ENCODE assay signal across 8 mouse cellular contexts in genomic region chr17:3314625-3315020, GRCm38 (mm10). TPM values are rescaled to one million over a fixed set of nuclear protein-coding genes. Genes with fewer than 3 reads are reported as not detected.
DNase-seq lines count a peak whose midpoint lies in the region; ATAC-seq and TF ChIP-seq lines count a peak whose summit lies in the region.

No protein-coding gene starts in this region.

- peak overlapping the region; percentile 91; the same call in 1 of the 2 replicates for H3K4me3 ChIP-seq in testis, adult 2 months (ENCODE audit: control insufficient read depth, low read depth, low read length)
- H3K4me3 ChIP-seq in forebrain, embryonic 14.5 days (ENCODE audit: low read depth, low read length) = peak overlapping the region; percentile 35
- peak overlapping the region; percentile 51 for H3K4me3 ChIP-seq in liver, embryonic 12.5 days
- H3K4me3 ChIP-seq in stomach, embryonic 16.5 days (replicated peaks; ENCODE audit: low read length) = peak overlapping the region; percentile 42

- no peak for TF ChIP-seq CTCF in testis, adult 2 months (IDR thresholded peaks at IDR 0.05; ENCODE audit: control insufficient read depth, insufficient read depth, insufficient replicate concordance, low read depth, low read length)

- H3K9ac ChIP-seq in forebrain, embryonic 14.5 days (ENCODE audit: low read length) = peak overlapping the region; percentile 46; the same call in 1 of the 2 replicates
- H3K9ac ChIP-seq in liver, embryonic 12.5 days = peak overlapping the region; percentile 64; the same call in 1 of the 2 replicates
- peak overlapping the region; percentile 57 for H3K9ac ChIP-seq in stomach, embryonic 16.5 days (ENCODE audit: low read length)

- no peak for TF ChIP-seq POLR2A in testis, adult 2 months (IDR thresholded peaks at IDR 0.05; ENCODE audit: control insufficient read depth, low read depth, low read length)

- no peaks in the 10 kb centered on the region for H3K27me3 ChIP-seq in testis, adult 2 months (ENCODE audit: control insufficient read depth, insufficient read depth, low read length)
- no peaks in the 10 kb centered on the region for H3K27me3 ChIP-seq in forebrain, embryonic 14.5 days (replicated peaks; ENCODE audit: control insufficient read depth, insufficient read depth, low read length)
- peaks cover 19% of the 10 kb centered on the region; the same call in 1 of the 2 replicates for H3K27me3 ChIP-seq in liver, embryonic 12.5 days (replicated peaks)
- no peaks in the 10 kb centered on the region for H3K27me3 ChIP-seq in stomach, embryonic 16.5 days (ENCODE audit: control insufficient read depth, insufficient read depth, low read length)

- no peak overlapping the region for H3K27ac ChIP-seq in testis, adult 2 months (ENCODE audit: control insufficient read depth, insufficient read depth, low read depth, low read length)
- 0 out of 2 replicates have a peak overlapping the region, but pooled peaks have one; percentile 4 for H3K27ac ChIP-seq in forebrain, embryonic 14.5 days (ENCODE audit: low read depth, low read length)
- H3K27ac ChIP-seq in liver, embryonic 12.5 days = no peak overlapping the region
- no peak overlapping the region for H3K27ac ChIP-seq in stomach, embryonic 16.5 days (ENCODE audit: low read length)

- ATAC-seq in forebrain, embryonic 14.5 days = no peak
- ATAC-seq in liver, embryonic 12.5 days = no peak
- no peak for ATAC-seq in stomach, embryonic 16.5 days (ENCODE audit: insufficient read depth, low FRiP score)

- DNase-seq in testis, postnatal 14 days (ENCODE audit: low spot score) = no peak
- no peak for DNase-seq in forebrain, embryonic 14.5 days (ENCODE audit: low spot score)
- DNase-seq in layer of hippocampus, adult 9-11 months = no peak
- DNase-seq in left cerebral cortex, adult 18-20 months (ENCODE audit: low spot score in 2 of 2) = no peak
- no peak for DNase-seq in cerebellum, adult 8-10 months

- peak overlapping the region; percentile 60 for H3K4me2 ChIP-seq in forebrain, embryonic 14.5 days (ENCODE audit: low read length)
- H3K4me2 ChIP-seq in liver, embryonic 12.5 days = peak overlapping the region; percentile 74
- H3K4me2 ChIP-seq in stomach, embryonic 16.5 days (ENCODE audit: low read depth, low read length) = peak overlapping the region; percentile 52

- 29% methylated on average over 3 of the region's 3 CpGs for WGBS in forebrain, embryonic 14.5 days
- WGBS in liver, embryonic 12.5 days (ENCODE audit: insufficient replicate concordance) = 41% methylated on average over 3 of the region's 3 CpGs
- 20% methylated on average over 3 of the region's 3 CpGs for WGBS in stomach, embryonic 16.5 days

- H3K9me3 ChIP-seq in forebrain, embryonic 14.5 days (replicated peaks; ENCODE audit: control insufficient read depth, low read length) = no peaks in the 10 kb centered on the region
- H3K9me3 ChIP-seq in liver, embryonic 12.5 days (replicated peaks) = no peaks in the 10 kb centered on the region
- no peaks in the 10 kb centered on the region for H3K9me3 ChIP-seq in stomach, embryonic 16.5 days (replicated peaks; ENCODE audit: control insufficient read depth, low read length)

- peaks cover 6% of the 10 kb centered on the region for H3K4me1 ChIP-seq in testis, adult 2 months (ENCODE audit: control insufficient read depth, insufficient read depth, low read length)
- no peaks in the 10 kb centered on the region for H3K4me1 ChIP-seq in forebrain, embryonic 14.5 days (ENCODE audit: control insufficient read depth, insufficient read depth, low read length)
- 0 out of 2 replicates have a peak, but pooled peaks cover 8% of the 10 kb centered on the region for H3K4me1 ChIP-seq in liver, embryonic 12.5 days
- 0 out of 2 replicates have a peak, but pooled peaks cover 2% of the 10 kb centered on the region for H3K4me1 ChIP-seq in stomach, embryonic 16.5 days (ENCODE audit: control insufficient read depth, insufficient read depth, low read length)

- H3K36me3 ChIP-seq in testis, adult 2 months (ENCODE audit: control insufficient read depth, insufficient read depth, low read length) = no peaks in the 10 kb centered on the region
- no peaks in the 10 kb centered on the region for H3K36me3 ChIP-seq in forebrain, embryonic 14.5 days (ENCODE audit: control insufficient read depth, insufficient read depth, low read length)
- H3K36me3 ChIP-seq in liver, embryonic 12.5 days = no peaks in the 10 kb centered on the region
- H3K36me3 ChIP-seq in stomach, embryonic 16.5 days (ENCODE audit: control insufficient read depth, insufficient read depth, low read length) = no peaks in the 10 kb centered on the region

RNA-seq across cellular contexts. Expression of gene Tiam2, which starts 11.8 kb away (rescaled TPM):
- polyA plus RNA-seq in testis, adult 2 months (2012; rRNA removed) = 0.93 and 1.1 TPM in 2 replicates
- 81.3 and 106 TPM in 2 replicates for polyA plus RNA-seq in forebrain, embryonic 14.5 days (2014; fragmentation: Nextera tagmentation; extraction: Ambion mirVana)
- 1.3 and 1.6 TPM in 2 replicates for polyA plus RNA-seq in liver, embryonic 12.5 days (2016; fragmentation: Nextera tagmentation; extraction: Ambion mirVana)
- 4.7 and 5.0 TPM in 2 replicates for polyA plus RNA-seq in stomach, embryonic 16.5 days (2015; fragmentation: Nextera tagmentation; extraction: Ambion mirVana)
- total RNA-seq in left cerebral cortex, adult 18-20 months (2021) = 10 to 100 TPM; 75.6 to 84.1 TPM

Comparison
In these comparisons a context has a peak if more than half of its experiments do, and no peak if none do; other contexts are left out.
1. H3K4me3 ChIP-seq: peak in every context shown above with its lines; median percentile 91 in testis, adult 2 months; 51 in liver, embryonic 12.5 days; 42 in stomach, embryonic 16.5 days; 35 in forebrain, embryonic 14.5 days.
2. RNA of gene Tiam2, which starts 11.8 kb away (polyA plus RNA-seq): 81.3 to 106 TPM in forebrain, embryonic 14.5 days; 4.7 to 5.0 TPM in stomach, embryonic 16.5 days, 1.3 to 1.6 TPM in liver, embryonic 12.5 days and 0.93 to 1.1 TPM in testis, adult 2 months; every median in the first group is over 10 times any median in the second.
3. Peak in every context shown above with its lines, with median percentiles within 50 percentile points of each other: H3K4me2 ChIP-seq and H3K9ac ChIP-seq.